Mouse (Mus musculus): ENCODE data around the gene Gm9117. TPM values are rescaled to one million over a fixed set of nuclear protein-coding genes. Genes with fewer than 3 reads are reported as not detected.
"Not testable (repeated sequence)": the region's sequence is repeated elsewhere in the genome, so short reads cannot be mapped to it uniquely, and the experiment has no call there.

The Gm9117 gene
- not detected in 2 replicates for polyA plus RNA-seq (2016; fragmentation: Nextera tagmentation; extraction: Ambion mirVana)

DNA sequence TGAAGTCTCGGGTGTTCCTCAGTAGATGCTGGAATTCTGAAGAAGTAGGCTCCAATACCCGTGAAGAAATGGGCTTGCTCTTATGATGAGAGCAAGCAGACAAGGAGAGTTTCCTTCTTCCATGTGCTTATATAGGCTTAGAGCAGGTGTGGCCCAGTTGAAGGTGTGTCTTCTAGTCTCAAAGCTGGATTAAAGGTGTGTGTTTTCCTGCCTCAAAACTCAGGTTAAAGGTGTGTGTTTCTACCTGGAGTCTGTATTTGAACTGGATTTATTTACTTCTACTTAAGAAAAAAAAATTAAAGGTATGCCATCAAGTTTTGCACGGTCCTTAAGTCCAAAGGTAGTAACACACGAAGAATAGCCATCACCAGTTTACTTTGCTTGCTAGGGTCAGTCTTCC, at the start of gene Gm9117:
Gene Gm9117 (minus strand): TSS at position 101 of the 400 bp plus-strand sequence.
- not testable (repeated sequence) for H3K36me3 ChIP-seq; H3K4me2 ChIP-seq (replicated peaks); H3K9ac ChIP-seq; H3K27ac ChIP-seq; H3K4me1 ChIP-seq; H3K9me3 ChIP-seq; H3K27me3 ChIP-seq (replicated peaks); ATAC-seq (ENCODE audit: low FRiP score, low read depth); H3K4me3 ChIP-seq
- WGBS: 80% methylated on average over 4 of the region's 4 CpGs

DNA sequence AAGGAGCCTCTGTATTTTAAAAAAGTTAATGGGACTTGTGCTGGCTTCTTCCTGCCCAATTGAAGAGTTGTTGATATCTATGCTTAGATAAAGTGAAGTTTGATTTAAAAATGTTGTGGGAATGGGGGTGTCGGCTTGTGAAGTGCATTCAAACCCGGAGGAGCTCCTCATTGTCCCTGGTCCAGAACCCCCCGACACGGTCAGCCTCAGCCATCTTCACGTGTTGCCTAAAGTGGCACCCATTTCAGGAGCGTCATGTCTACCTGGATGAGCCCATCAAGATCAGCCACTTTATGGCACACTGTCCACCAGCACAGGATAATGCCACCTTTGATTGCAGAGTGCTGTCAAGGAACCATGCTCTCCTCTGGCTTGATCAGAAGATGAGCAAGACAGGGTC, 25.6 kb upstream of the Gm9117 start:
- H3K36me3 ChIP-seq: not testable (repeated sequence)

DNA sequence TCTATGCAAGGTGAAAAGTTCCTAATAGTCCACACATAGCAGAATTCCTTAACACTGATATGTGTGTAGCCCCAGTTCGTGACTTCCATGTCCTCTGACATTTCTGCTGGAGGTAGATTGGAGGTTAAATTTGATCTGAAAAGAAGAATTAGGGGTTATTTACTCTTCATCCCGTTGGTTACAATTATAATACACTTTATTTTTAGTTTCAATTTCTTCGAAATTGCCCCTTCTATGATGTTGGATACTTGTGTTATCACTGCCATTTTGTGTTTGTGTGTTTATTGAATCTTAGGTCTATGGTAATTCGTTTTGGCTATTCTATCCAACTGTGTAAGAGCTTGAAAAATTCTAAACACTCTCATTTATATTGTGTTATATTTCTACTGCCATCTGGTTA, 17.9 kb upstream of the Gm9117 start, which contains the start of gene Tdpoz5:
Gene Tdpoz5 (minus strand): TSS at position 101 of the 400 bp plus-strand sequence.
- not testable (repeated sequence) for H3K27me3 ChIP-seq (replicated peaks); H3K9me3 ChIP-seq; H3K27ac ChIP-seq; H3K9ac ChIP-seq; H3K4me2 ChIP-seq (replicated peaks); H3K36me3 ChIP-seq; ATAC-seq (ENCODE audit: low FRiP score, low read depth); H3K4me1 ChIP-seq; H3K4me3 ChIP-seq
- WGBS: 91% methylated on average over 3 of the region's 4 CpGs

More for the DNA sequence above, 25.6 kb upstream of the Gm9117 start:
- not testable (repeated sequence) for H3K9me3 ChIP-seq; H3K27me3 ChIP-seq (replicated peaks); H3K4me1 ChIP-seq; H3K9ac ChIP-seq; ATAC-seq (ENCODE audit: low FRiP score, low read depth); H3K4me2 ChIP-seq (replicated peaks); H3K27ac ChIP-seq; H3K4me3 ChIP-seq
- 96% methylated on average over 6 of the region's 6 CpGs for WGBS

DNA sequence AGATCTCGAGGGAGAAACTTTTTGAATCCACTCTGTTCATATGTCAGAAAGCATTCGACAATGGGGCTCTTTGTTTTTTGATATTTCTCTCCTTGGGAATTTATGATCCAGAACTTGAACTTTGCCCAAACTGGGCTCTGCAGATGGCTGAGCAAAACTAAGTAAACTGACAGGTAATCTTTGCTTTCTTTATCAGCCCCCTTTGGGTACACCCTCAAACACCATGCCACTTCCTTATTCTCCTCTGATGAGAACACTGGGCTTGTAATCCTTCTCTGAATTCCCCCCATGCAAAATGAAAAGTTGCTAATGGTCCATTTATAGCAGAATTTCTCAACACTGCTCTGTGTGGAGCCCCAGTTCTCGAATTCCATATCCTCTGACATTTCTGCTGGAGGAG, 5.0 kb downstream of the Gm9117 start:
- H3K27me3 ChIP-seq (replicated peaks); ATAC-seq (ENCODE audit: low FRiP score, low read depth): not testable (repeated sequence)
- no CpG with 5 or more reads among the region's 3 CpGs for WGBS

More for the DNA sequence above, 5.0 kb downstream of the Gm9117 start:
- not testable (repeated sequence) for H3K4me3 ChIP-seq; H3K9me3 ChIP-seq; H3K36me3 ChIP-seq; H3K27ac ChIP-seq; H3K9ac ChIP-seq; H3K4me2 ChIP-seq (replicated peaks); H3K4me1 ChIP-seq

Other genes with a start within 250 kb of the Gm9117 start
- gene Gm5773, start 170.5 kb downstream of the Gm9117 start, polyA plus RNA-seq (2016; fragmentation: Nextera tagmentation; extraction: Ambion mirVana): not detected in 2 replicates
- not detected in 2 replicates for gene Tdpoz4, start 147.1 kb downstream of the Gm9117 start, polyA plus RNA-seq (2016; fragmentation: Nextera tagmentation; extraction: Ambion mirVana)
- gene Tdpoz3, start 117.5 kb downstream of the Gm9117 start, polyA plus RNA-seq (2016; fragmentation: Nextera tagmentation; extraction: Ambion mirVana): not detected in 2 replicates
- gene Tdpoz5, start 17.8 kb upstream of the Gm9117 start, polyA plus RNA-seq (2016; fragmentation: Nextera tagmentation; extraction: Ambion mirVana): not detected in 2 replicates
- not detected in 2 replicates for gene Gm9125, start 111.3 kb upstream of the Gm9117 start, polyA plus RNA-seq (2016; fragmentation: Nextera tagmentation; extraction: Ambion mirVana)
- not detected in 2 replicates for gene Gm10697, start 129.1 kb upstream of the Gm9117 start, polyA plus RNA-seq (2016; fragmentation: Nextera tagmentation; extraction: Ambion mirVana)
- not detected in 2 replicates for gene Gm10696, start 234.7 kb upstream of the Gm9117 start, polyA plus RNA-seq (2016; fragmentation: Nextera tagmentation; extraction: Ambion mirVana)